32 mouse cellular contexts compared by ENCODE assay signal in genomic region chr13:118086966-118087365, GRCm38 (mm10).
"Had no signal": no experiment of that assay in that cellular context is flagged by ENCODE, and none has a peak within 500 bp of the region (broad histone marks: within the 10 kb centered on the region; RNA-seq: fewer than 3 reads in every experiment).

No protein-coding gene starts in this region.

- H3K9ac ChIP-seq: limb, embryonic 12.5 days; limb, embryonic 13.5 days; limb, embryonic 15.5 days; liver, embryonic 12.5 days; liver, embryonic 13.5 days; liver, embryonic 14.5 days; liver, embryonic 15.5 days; liver, postnatal 0 days; lung, embryonic 14.5 days; lung, embryonic 15.5 days; midbrain, embryonic 12.5 days; midbrain, embryonic 13.5 days; midbrain, embryonic 15.5 days; neural tube, embryonic 12.5 days had no signal

- H3K27me3 ChIP-seq: limb, embryonic 12.5 days; limb, embryonic 13.5 days; limb, embryonic 15.5 days; liver, embryonic 12.5 days; liver, embryonic 13.5 days; liver, embryonic 15.5 days; lung, embryonic 15.5 days; megakaryocyte, embryonic 14.5 days; midbrain, embryonic 12.5 days; midbrain, embryonic 13.5 days; midbrain, embryonic 15.5 days; neural tube, embryonic 12.5 days had no signal

- H3K36me3 ChIP-seq: limb, embryonic 10.5 days; limb, embryonic 12.5 days; limb, embryonic 13.5 days; limb, embryonic 15.5 days; liver, embryonic 12.5 days; liver, embryonic 13.5 days; liver, embryonic 15.5 days; lung, embryonic 15.5 days; midbrain, embryonic 10.5 days; midbrain, embryonic 12.5 days; midbrain, embryonic 13.5 days; midbrain, embryonic 15.5 days; neural tube, embryonic 12.5 days had no signal

- H3K9me3 ChIP-seq: limb, embryonic 10.5 days; limb, embryonic 12.5 days; limb, embryonic 13.5 days; limb, embryonic 15.5 days; liver, embryonic 12.5 days; liver, embryonic 13.5 days; liver, embryonic 15.5 days; lung, embryonic 15.5 days; midbrain, embryonic 10.5 days; midbrain, embryonic 12.5 days; midbrain, embryonic 13.5 days; midbrain, embryonic 15.5 days; neural tube, embryonic 12.5 days had no signal

- H3K4me2 ChIP-seq: limb, embryonic 12.5 days; limb, embryonic 13.5 days; limb, embryonic 15.5 days; liver, embryonic 11.5 days; liver, embryonic 12.5 days; liver, embryonic 13.5 days; liver, embryonic 15.5 days; lung, embryonic 14.5 days; lung, embryonic 15.5 days; midbrain, embryonic 11.5 days; midbrain, embryonic 12.5 days; midbrain, embryonic 13.5 days; midbrain, embryonic 15.5 days; neural tube, embryonic 12.5 days had no signal

- H3K27ac ChIP-seq: limb, embryonic 10.5 days; limb, embryonic 12.5 days; limb, embryonic 13.5 days; limb, embryonic 15.5 days; liver, embryonic 12.5 days; liver, embryonic 13.5 days; liver, embryonic 14.5 days; liver, embryonic 15.5 days; lung, embryonic 15.5 days; macrophage; midbrain, embryonic 10.5 days; midbrain, embryonic 12.5 days; midbrain, embryonic 13.5 days; midbrain, embryonic 15.5 days; neural tube, embryonic 12.5 days had no signal

- ATAC-seq: liver, embryonic 12.5 days; liver, postnatal 0 days; lung, postnatal 0 days; midbrain, embryonic 13.5 days; midbrain, embryonic 15.5 days; midbrain, embryonic 16.5 days had no signal

- DNase-seq: left cerebral cortex, postnatal 4 days; liver; liver, embryonic 13.5 days; liver, postnatal 0 days; lung, adult 18-20 months; lung, adult 2 months; lung, postnatal 10 days; lung, postnatal 14 days; lung, postnatal 36 days; lung, postnatal 4 days; midbrain, embryonic 14.5 days had no signal

- H3K4me1 ChIP-seq: limb, embryonic 10.5 days; limb, embryonic 12.5 days; limb, embryonic 13.5 days; limb, embryonic 15.5 days; liver, embryonic 12.5 days; liver, embryonic 13.5 days; liver, embryonic 15.5 days; megakaryocyte, embryonic 14.5 days; midbrain, embryonic 10.5 days; midbrain, embryonic 12.5 days; midbrain, embryonic 13.5 days; midbrain, embryonic 15.5 days; neural tube, embryonic 12.5 days had no signal

- H3K4me3 ChIP-seq: limb, embryonic 10.5 days; limb, embryonic 12.5 days; limb, embryonic 13.5 days; limb, embryonic 15.5 days; liver, embryonic 12.5 days; liver, embryonic 13.5 days; liver, embryonic 15.5 days; lung, embryonic 15.5 days; megakaryocyte, embryonic 14.5 days; midbrain, embryonic 10.5 days; midbrain, embryonic 12.5 days; midbrain, embryonic 13.5 days; midbrain, embryonic 15.5 days; myocyte; neural tube, embryonic 12.5 days had no signal
